Mouse (Mus musculus): ENCODE measurements around the gene Ttll13.

DNA sequence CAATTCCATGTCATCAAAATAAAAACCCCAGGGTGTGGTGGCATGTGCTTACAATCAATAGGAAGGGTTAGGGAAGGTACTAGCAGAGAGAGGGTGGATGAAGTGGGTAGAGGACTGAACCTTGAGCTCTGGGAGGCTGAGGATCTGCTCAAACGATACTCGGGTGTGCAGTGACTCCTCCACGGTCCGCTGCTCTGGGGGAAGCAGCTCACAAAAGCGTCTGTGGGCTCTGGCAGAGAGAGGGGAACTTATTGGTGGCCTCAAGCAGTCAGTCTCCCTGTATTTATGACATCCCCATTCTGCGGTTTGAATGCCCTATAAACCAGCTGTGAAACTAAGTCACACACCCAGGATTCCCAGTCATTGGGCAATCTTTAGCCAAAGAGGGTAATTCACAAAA is 16.0 kb upstream of the Ttll13 start:
- TF ChIP-seq CTCF (IDR thresholded peaks at IDR 0.05; ENCODE audit: extremely low read depth, insufficient read length, insufficient replicate concordance, low read depth, low read length) (no peak), POLR2A (IDR thresholded peaks at IDR 0.05; ENCODE audit: low read depth, low read length) (no peak)
